Mouse (Mus musculus) forebrain, embryonic 13.5 days (tissue): ENCODE results near the gene Ercc2. TPM values are rescaled to one million over a fixed set of nuclear protein-coding genes. Genes with fewer than 3 reads are reported as not detected.

Source experiments
- ATAC-seq: fragments of 200-750 bp; cut with Nextera tagmentation; 2 replicates; pipeline ENCODE4 v1.8.0; 2017
- H3K27ac ChIP-seq: fragments of 300-500 bp; sonication (generic); 2 replicates; pipeline ENCODE4 v1.5.1; 2015; ENCODE audit warnings: inconsistent platforms, mild to moderate bottlenecking, moderate library complexity
- H3K27me3 ChIP-seq: fragments of 300-500 bp; sonication (generic); 2 replicates; pipeline ENCODE4 v1.6.1; 2015; ENCODE audit warnings: mild to moderate bottlenecking, inconsistent platforms
- H3K36me3 ChIP-seq: fragments of 300-500 bp; sonication (generic); 2 replicates; pipeline ENCODE4 v1.6.1; 2015; ENCODE audit warnings: mild to moderate bottlenecking, inconsistent platforms; ENCODE audit not compliant: poor library complexity, severe bottlenecking
- H3K4me1 ChIP-seq: fragments of 300-500 bp; sonication (generic); 2 replicates; pipeline ENCODE4 v1.6.1; 2015; ENCODE audit warnings: inconsistent platforms
- H3K4me2 ChIP-seq: fragments of 300-500 bp; sonication (generic); 2 replicates; pipeline ENCODE4 v1.6.1; 2015; ENCODE audit warnings: inconsistent platforms, mild to moderate bottlenecking, moderate library complexity
- H3K4me3 ChIP-seq: fragments of 300-500 bp; sonication (generic); 2 replicates; pipeline ENCODE4 v1.5.1; 2015; ENCODE audit warnings: mild to moderate bottlenecking, inconsistent platforms
- H3K9ac ChIP-seq: fragments of 300-500 bp; sonication (generic); 2 replicates; pipeline ENCODE4 v1.6.1; 2015; ENCODE audit warnings: mild to moderate bottlenecking, inconsistent platforms
- H3K9me3 ChIP-seq: fragments of 300-500 bp; sonication (generic); replicated peaks from 2 replicates; pipeline ENCODE4 v1.6.1; 2016; ENCODE audit warnings: inconsistent platforms
- WGBS: fragments of 180-500 bp; shearing (Covaris S2); methylation state at CpG from one replicate; pipeline ENCODE4 v1.1.7; 2015; 5-methylcytosine and 5-hydroxymethylcytosine counted together
- polyA plus RNA-seq: library from polyadenylated mRNA; unstranded; fragments of >200 nt; fragmentation: Nextera tagmentation; extraction: Ambion mirVana; gene quantifications from 2 replicates; pipeline ENCODE4 v1.2.1, GENCODE M21; 2015

Gene Ercc2
- polyA plus RNA-seq, 1 experiment from 2014 or later, result 20.4 TPM

DNA sequence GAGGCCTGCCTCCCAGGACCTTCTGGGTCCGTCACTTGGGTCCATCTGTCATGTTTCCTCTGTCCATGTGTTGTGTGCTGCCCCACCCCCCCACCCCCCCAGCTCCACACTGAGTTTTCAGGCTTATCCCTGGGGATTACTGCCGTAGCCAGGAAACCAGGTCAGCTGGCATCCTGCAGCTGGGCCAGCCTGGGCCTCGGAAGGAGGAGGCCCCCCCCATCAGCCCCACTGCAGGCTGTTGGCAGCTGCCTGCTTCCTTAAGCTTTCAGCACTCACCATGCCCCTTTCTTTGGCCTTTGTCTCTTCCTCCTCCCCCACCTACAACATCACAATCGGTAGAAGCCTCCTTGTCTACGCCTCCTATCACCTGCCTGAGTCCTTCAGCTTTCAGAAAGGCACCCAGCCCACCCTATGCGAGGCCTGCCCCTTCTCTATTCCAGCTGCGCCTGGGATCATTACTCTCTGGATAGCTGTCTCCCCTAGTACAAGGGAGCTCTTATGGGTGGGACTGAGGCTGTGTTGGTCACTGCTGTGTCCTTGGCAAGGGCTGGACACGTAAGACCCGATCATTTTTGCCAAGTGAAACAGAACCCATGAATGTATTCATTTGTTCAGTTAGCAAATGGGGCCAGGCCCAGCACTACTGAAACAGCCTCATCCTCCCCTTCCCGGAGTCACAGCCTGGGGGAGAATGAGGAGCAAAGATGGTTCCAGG is 7.0 kb downstream of the Ercc2 start:
- no peaks in the 10 kb centered on the region for H3K9me3 ChIP-seq
- H3K4me1 ChIP-seq, result 0 out of 2 replicates have a peak, but pooled peaks cover 3% of the 10 kb centered on the region
- ATAC-seq, result no peak
- H3K4me2 ChIP-seq, result no peak overlapping the region
- peaks cover 100% of the 10 kb centered on the region for H3K36me3 ChIP-seq
- peak overlapping the region; percentile 57; the same call in 1 of the 2 replicates for H3K27ac ChIP-seq
- no peak overlapping the region for H3K9ac ChIP-seq
- 76% methylated on average over 8 of the region's 10 CpGs for WGBS
- H3K27me3 ChIP-seq, result no peaks in the 10 kb centered on the region
- H3K4me3 ChIP-seq, result no peak overlapping the region

DNA sequence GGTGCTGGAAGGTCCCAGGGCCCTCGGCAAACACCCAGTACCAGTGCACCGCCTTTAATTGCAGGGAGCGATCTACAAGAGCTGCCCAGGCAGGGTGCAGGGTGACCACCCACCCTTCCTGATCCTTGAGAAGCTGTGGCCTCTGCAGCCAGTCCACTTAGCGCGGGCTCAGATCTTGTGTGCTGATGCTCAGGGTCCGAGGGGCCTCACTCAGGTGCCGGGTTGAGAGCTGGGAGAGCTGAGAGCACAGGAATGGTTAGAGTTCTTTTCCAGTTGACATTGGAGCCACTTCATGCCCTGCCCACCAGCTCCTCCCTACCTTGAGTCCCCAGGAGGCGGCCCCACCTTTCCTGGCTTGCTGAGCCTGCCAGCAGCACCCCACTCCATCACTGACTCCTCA is 12.7 kb downstream of the Ercc2 start:
- Histone ChIP-seq H3K9me3 (no peaks in the 10 kb centered on the region), H3K27ac (no peak overlapping the region), H3K27me3 (peaks cover 7% of the 10 kb centered on the region), H3K4me3 (no peak overlapping the region), H3K4me2 (no peak overlapping the region), H3K4me1 (peaks cover 4% of the 10 kb centered on the region), H3K36me3 (peaks cover 66% of the 10 kb centered on the region), H3K9ac (no peak overlapping the region)
- ATAC-seq, result no peak
- 91% methylated on average over 8 of the region's 8 CpGs for WGBS

DNA sequence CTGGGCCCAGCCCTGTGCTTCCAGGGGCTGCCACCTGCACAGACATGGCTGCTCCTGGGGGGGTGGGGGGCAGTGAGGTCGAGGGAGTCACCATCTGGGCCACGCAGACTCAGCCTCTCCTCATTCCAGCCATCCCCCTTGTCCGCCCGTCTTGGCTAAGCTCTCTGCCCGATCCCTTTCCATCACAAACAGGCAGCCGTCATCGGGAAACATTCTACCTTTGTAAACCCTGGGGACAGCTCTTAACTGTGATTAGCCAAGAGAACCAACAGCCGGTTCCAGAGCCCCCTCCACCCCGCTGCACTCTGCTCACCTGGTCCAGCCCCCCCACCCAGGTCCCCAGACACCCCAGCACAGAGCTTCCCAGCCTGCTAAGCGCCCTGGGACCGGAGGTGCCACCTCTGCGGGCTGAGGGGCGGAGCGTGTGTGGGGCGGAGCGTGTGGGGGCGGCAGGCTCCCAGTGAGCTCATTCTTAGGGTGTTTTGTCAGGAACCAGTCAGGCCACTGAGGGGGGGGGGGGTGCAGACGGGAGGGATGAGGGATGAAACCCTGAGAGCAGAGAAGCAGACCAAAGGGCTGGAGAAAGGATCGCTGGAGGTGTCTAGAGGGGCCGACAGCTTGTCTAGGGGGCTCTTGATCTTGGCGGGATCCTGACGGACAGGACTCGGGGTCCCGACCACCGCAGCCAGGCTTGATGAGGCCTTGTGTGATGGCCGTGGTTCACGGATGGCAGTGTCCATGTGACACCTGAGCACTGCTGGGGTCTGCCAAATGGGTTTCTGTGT is 17.9 kb downstream of the Ercc2 start:
- peak overlapping the region; percentile 57 for H3K4me2 ChIP-seq
- H3K9me3 ChIP-seq, result peaks cover 9% of the 10 kb centered on the region
- peaks cover 56% of the 10 kb centered on the region for H3K27me3 ChIP-seq
- no peak overlapping the region for H3K27ac ChIP-seq
- peaks cover 14% of the 10 kb centered on the region for H3K36me3 ChIP-seq
- H3K9ac ChIP-seq, result peak overlapping the region; percentile 50; the same call in 1 of the 2 replicates
- H3K4me1 ChIP-seq, result peaks cover 20% of the 10 kb centered on the region
- ATAC-seq, result peak; percentile 32
- under 1% methylated on average over 26 of the region's 27 CpGs for WGBS
- H3K4me3 ChIP-seq, result peak overlapping the region; percentile 29

DNA sequence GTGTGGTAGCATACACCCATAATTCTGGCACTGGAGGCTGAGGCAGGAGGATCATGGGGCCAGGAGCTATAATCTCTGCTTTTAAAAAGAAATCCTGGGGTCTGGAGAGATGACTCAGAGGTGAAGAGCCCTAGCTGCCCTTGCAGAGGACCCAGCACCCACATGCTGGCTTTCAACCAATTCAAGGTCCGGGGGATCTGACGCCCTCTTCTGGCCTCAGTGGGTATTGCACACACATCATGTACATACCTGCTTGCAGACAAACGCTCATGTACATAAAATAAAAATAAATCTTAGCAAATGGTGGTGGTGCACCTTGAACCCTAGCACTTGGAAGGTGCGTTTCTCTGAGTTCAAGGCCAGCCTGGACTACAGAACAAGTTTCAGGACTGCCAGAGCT is 19.1 kb downstream of the Ercc2 start:
- Histone ChIP-seq H3K9ac (no peak overlapping the region), H3K9me3 (peaks cover 9% of the 10 kb centered on the region), H3K4me2 (no peak overlapping the region), H3K4me3 (no peak overlapping the region), H3K36me3 (peaks cover 2% of the 10 kb centered on the region; the same call in 1 of the 2 replicates), H3K27me3 (peaks cover 67% of the 10 kb centered on the region), H3K4me1 (peaks cover 20% of the 10 kb centered on the region), H3K27ac (no peak overlapping the region)
- 88% methylated on average over 4 of the region's 4 CpGs for WGBS
- ATAC-seq, result no peak

DNA sequence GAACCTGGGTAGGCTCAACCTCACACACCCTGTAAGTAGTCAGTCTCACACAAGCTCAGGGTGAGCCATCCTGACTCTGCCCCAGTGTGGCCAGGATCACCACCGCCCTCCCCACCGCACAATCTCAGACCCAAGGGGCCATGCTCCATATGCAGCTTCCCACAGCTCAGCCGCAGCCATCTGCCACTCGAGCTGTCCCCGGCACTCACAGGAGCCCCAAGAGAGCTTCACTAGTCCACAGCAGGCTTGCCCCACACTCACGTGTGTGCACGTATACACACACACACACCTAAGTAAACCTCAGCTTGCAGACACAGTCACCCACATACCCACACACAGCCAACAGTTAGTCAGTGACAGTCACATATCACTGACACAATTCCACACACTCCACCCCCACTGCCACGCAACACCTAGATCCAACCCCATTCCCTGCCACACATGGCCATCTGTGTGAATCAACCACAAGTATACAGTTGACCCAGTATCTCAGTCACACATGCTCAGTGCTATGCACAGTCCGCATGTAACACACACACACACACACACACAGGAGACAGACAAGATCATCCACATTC is 20.8 kb downstream of the Ercc2 start:
- 0 out of 2 replicates have a peak overlapping the region, but pooled peaks have one; percentile 9 for H3K4me3 ChIP-seq
- peaks cover 9% of the 10 kb centered on the region for H3K9me3 ChIP-seq
- peaks cover 76% of the 10 kb centered on the region for H3K27me3 ChIP-seq
- no peak overlapping the region for H3K9ac ChIP-seq
- H3K27ac ChIP-seq, result no peak overlapping the region
- no peaks in the 10 kb centered on the region for H3K36me3 ChIP-seq
- ATAC-seq, result no peak
- no peak overlapping the region for H3K4me2 ChIP-seq
- peaks cover 20% of the 10 kb centered on the region for H3K4me1 ChIP-seq
- WGBS, result 86% methylated on average over 9 of the region's 9 CpGs

DNA sequence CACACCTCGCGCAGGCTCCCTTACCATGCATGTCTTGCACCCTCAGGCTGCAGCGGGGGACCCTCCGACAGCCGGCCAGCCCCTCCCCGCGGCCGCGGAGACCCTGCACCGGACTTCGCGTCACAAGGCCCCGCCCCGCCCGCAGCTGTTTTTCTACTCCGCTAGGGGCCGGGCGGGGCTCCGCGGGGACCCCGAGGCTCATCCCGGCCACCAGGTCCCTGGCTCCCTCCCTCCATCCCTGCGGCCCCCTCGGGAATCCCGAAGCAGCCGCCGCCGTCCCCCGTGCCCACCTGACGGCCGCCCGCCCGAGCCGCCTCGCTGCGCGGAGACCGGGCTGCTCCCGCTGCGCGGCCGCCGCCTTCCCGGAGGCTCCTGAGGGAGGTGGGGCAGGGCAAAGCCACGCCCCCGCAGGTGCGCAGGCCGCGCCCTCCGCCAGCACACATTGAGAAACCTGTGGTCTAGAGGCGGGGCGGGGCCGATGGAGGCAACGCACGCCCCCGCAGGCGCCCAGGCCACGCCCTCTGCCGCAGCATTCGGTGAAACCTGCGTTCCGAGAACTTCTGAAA is 22.0 kb downstream of the Ercc2 start, which contains the start of gene Klc3:
Klc3 (minus strand) TSS at position 374 of the 566 bp plus-strand sequence.
- ATAC-seq, result no peak

DNA sequence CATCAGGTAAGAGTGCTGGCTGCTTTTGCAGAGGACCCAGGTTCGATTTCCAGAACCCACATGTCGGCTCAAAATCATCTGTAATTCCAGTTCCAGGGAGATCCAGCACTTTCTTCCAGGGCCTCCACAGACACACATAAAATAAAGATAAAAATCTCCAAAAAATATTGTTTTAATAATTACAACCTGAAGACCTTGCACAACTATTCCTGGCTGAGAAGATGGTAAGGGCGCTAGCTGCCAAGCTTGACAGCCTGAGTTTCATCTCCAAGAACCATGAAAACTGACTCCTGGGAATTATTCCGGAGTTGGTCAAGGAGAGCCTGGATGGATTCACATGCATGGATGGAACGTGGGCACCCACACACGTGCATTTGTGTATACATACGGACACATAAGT is 22.7 kb downstream of the Ercc2 start, which contains the start of gene Ckm:
Ckm (plus strand) TSS at position 301 of the 400 bp plus-strand sequence.
- H3K4me3 ChIP-seq, result peak within 1 kb of the TSS; percentile 53
- H3K9ac ChIP-seq, result peak within 1 kb of the TSS; percentile 65
- 58% methylated on average over 7 of the region's 7 CpGs for WGBS
- no peaks in the 10 kb centered on the region for H3K36me3 ChIP-seq
- peak within 1 kb of the TSS; percentile 94 for H3K4me2 ChIP-seq
- peaks cover 71% of the 10 kb centered on the region for H3K27me3 ChIP-seq
- H3K9me3 ChIP-seq, result peaks cover 9% of the 10 kb centered on the region
- no peak within 1 kb of the TSS for H3K27ac ChIP-seq
- peaks cover 17% of the 10 kb centered on the region for H3K4me1 ChIP-seq
- ATAC-seq, result no peak

More for the DNA sequence above, 22.0 kb downstream of the Ercc2 start, which contains the start of gene Klc3:
- whole genome bisulfite sequencing, result under 1% methylated on average over 49 of the region's 62 CpGs
- H3K4me1 ChIP-seq, result peaks cover 20% of the 10 kb centered on the region
- peaks cover 76% of the 10 kb centered on the region for H3K27me3 ChIP-seq
- peaks cover 9% of the 10 kb centered on the region for H3K9me3 ChIP-seq
- H3K4me2 ChIP-seq, result peak within 1 kb of the TSS; percentile 94
- peak within 1 kb of the TSS; percentile 65 for H3K9ac ChIP-seq
- H3K4me3 ChIP-seq, result peak within 1 kb of the TSS; percentile 53
- no peak within 1 kb of the TSS for H3K27ac ChIP-seq
- no peaks in the 10 kb centered on the region for H3K36me3 ChIP-seq

DNA sequence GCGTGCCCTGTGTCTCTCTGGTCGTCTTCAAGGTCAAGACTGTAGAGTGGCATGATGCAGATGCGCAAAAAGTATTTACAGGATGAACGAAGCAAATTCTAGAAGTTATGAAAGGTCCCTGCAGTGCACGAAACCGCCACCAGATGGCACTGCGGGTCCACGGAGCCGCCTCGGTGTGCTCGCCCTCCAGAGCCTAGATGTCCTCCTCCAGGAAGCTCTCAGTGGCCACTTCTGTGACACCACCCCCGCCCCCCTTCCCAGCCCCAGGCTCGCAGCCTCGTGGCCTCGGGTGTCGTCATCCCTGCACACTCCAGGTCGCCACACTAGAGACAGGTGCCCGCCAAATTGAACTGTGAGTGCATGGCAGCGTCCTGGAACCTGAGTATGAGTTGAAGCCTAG is 23.6 kb downstream of the Ercc2 start:
- H3K36me3 ChIP-seq, result no peaks in the 10 kb centered on the region
- H3K27me3 ChIP-seq, result peaks cover 63% of the 10 kb centered on the region
- H3K9me3 ChIP-seq, result peaks cover 8% of the 10 kb centered on the region
- peaks cover 10% of the 10 kb centered on the region for H3K4me1 ChIP-seq
- H3K27ac ChIP-seq, result no peak overlapping the region
- WGBS, result 3% methylated on average over 19 of the region's 19 CpGs
- H3K4me2 ChIP-seq, result peak overlapping the region; percentile 33
- H3K9ac ChIP-seq, result no peak overlapping the region
- ATAC-seq, result peak; percentile 79
- no peak overlapping the region for H3K4me3 ChIP-seq

DNA sequence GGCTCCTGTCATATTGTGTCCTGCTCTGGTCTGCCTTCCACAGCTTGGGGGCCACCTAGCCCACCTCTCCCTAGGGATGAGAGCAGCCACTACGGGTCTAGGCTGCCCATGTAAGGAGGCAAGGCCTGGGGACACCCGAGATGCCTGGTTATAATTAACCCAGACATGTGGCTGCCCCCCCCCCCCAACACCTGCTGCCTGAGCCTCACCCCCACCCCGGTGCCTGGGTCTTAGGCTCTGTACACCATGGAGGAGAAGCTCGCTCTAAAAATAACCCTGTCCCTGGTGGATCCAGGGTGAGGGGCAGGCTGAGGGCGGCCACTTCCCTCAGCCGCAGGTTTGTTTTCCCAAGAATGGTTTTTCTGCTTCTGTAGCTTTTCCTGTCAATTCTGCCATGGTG is 27.9 kb downstream of the Ercc2 start:
- Histone ChIP-seq H3K4me2 (no peak overlapping the region), H3K27me3 (peaks cover 24% of the 10 kb centered on the region), H3K36me3 (no peaks in the 10 kb centered on the region), H3K9me3 (peaks cover 8% of the 10 kb centered on the region; the same call in 1 of the 2 replicates), H3K9ac (no peak overlapping the region), H3K4me1 (no peaks in the 10 kb centered on the region), H3K27ac (no peak overlapping the region), H3K4me3 (no peak overlapping the region)
- ATAC-seq, result no peak
- 65% methylated on average over 6 of the region's 6 CpGs for WGBS

DNA sequence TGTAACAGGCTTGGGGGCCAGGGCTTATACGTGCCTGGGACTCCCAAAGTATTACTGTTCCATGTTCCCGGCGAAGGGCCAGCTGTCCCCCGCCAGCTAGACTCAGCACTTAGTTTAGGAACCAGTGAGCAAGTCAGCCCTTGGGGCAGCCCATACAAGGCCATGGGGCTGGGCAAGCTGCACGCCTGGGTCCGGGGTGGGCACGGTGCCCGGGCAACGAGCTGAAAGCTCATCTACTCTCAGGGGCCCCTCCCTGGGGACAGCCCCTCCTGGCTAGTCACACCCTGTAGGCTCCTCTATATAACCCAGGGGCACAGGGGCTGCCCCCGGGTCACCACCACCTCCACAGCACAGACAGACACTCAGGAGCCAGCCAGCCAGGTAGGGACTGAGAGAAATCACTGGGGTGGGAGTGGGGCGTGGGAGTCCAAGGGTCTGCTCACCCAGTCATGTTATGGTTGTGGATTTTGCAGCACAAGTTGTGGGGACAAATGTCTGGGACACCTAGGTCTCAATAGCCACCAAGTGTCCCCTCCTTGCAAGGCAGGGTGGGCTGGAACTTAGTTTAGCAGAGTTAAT is 29.0 kb downstream of the Ercc2 start:
- WGBS, result 78% methylated on average over 11 of the region's 11 CpGs
- no peak overlapping the region for H3K9ac ChIP-seq
- peaks cover 8% of the 10 kb centered on the region; the same call in 1 of the 2 replicates for H3K9me3 ChIP-seq
- no peak for ATAC-seq
- no peak overlapping the region for H3K27ac ChIP-seq
- no peak overlapping the region for H3K4me3 ChIP-seq
- H3K4me2 ChIP-seq, result no peak overlapping the region
- peaks cover 22% of the 10 kb centered on the region for H3K27me3 ChIP-seq
- no peaks in the 10 kb centered on the region for H3K36me3 ChIP-seq
- no peaks in the 10 kb centered on the region for H3K4me1 ChIP-seq

DNA sequence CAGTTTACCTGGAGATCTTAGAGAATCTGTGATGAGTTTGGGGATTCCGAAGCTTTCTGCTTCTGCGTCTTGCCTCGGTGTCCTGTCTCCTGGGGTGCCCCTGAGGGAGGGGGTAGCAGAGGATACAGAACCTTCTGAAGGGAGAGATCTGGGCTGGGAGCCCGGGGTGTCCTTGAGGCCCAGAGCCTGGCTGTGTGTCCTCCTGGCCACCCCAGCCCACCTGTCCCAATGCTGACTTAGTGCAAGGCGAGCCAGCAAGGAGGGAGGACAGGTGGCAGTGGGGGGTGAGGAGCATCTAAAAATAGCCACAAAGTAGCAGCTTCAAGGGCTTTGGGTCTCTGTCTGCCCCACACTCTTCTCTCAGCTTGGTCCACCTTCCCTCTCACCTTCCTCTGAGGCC is 30.0 kb downstream of the Ercc2 start:
- Histone ChIP-seq H3K4me2 (no peak overlapping the region), H3K27me3 (peaks cover 24% of the 10 kb centered on the region), H3K27ac (no peak overlapping the region), H3K9me3 (peaks cover 8% of the 10 kb centered on the region; the same call in 1 of the 2 replicates), H3K36me3 (no peaks in the 10 kb centered on the region), H3K9ac (no peak overlapping the region), H3K4me1 (no peaks in the 10 kb centered on the region), H3K4me3 (no peak overlapping the region)
- ATAC-seq, result no peak
- WGBS, result 73% methylated on average over 5 of the region's 5 CpGs
